Mouse (Mus musculus) retina, adult 2 months (tissue): ENCODE results near the gene Agbl4.
"Not testable (repeated sequence)": the region's sequence is repeated elsewhere in the genome, so short reads cannot be mapped to it uniquely, and the experiment has no call there.

Experiments
- DNase-seq: peaks from one replicate; pipeline ENCODE4 v3.0.0-alpha.2; 2012; ENCODE audit warnings: low read depth, low spot score

Gene Agbl4

DNA sequence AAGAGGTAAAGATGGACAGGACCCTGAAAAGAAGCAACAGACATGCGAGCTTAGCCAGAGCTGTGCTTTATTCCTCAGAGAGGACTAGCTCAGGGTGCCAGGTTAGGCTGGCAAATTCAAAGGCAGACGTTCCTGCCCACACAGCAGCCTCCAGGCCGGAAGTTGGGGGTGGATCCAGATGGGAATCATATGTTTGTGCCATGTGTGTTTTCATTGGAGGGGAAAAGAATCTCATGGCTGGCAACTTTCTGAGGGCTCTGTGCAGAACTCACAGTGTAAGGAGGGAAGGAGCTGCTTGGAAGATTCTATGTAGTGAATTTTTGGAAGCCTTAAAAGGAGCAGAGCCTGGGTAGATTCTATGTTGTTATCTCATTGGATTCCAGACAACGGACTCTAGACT lies 519.1 kb downstream of the Agbl4 start:
- DNase-seq = no peak

DNA sequence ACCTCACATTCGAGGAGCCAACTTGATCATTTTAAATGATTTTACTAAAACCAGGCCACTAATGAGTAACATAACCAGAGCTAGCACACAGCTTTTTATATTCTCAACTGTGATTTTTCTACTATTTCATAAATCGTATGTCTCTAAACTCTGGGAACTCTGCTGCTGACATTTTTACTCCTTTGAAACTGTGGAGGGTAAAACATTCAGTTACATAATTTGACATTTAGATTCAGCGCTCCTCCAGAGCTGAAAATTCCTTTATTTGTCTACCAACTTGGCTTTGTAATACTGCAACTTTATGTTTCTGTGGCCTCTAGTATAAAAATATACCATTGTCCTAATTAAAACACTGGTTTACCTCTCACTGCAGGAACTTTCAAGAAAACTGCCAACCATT lies 523.6 kb downstream of the Agbl4 start:
- DNase-seq = no peak

DNA sequence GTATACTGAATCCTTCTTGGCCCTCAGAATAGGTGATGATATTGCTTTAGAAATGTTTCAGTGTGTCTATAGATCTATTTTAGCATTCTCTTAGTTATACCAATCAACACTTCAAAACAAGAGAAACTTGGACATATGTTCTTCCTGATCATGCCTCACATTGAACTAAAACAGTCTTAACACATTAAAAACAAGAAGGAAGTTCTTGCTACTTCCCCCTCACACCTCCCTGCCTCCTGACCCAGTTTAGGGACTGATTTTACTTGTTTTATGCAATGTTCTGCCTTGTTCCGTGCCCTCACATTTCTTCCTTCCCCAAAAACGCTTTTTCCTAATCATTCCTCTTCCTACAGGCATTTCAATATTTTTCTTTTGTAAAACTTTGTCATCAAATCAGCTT lies 604.2 kb downstream of the Agbl4 start:
- no peak for DNase-seq

DNA sequence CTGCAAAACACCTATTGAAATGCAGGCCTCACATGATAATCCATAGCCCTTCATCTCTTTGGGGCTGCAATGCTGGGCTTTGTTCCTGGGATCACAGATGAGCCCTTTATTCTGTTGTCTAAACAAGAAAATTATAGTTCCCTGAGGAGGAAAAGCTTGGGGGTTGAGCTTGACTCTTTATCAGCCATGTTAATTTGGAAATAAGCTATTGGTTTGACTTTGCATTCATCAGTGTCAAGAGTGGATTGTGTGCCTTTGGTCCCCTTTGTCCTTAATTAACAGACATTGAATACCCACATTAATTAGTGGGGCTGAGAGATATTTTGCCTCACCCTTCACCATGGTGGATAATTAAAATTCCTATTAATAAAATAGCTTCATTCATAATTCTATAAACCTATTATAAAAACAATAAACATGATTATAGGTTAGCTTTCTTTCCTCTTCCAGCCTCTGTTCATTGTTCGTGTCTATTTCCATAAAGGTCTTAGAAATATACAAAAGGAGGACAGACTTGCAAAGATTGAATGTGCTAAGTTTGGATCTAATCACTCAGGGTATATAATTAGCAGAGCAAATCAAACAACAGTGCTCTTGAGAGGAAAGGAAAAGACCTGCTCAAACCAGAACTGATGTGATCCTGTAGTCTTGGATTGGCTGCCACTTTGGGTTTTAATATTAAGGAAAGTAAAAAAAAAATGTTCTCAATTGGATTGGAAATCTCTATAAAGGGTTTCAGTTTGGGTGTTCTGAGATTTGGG lies 607.4 kb downstream of the Agbl4 start:
- no peak for DNase-seq

DNA sequence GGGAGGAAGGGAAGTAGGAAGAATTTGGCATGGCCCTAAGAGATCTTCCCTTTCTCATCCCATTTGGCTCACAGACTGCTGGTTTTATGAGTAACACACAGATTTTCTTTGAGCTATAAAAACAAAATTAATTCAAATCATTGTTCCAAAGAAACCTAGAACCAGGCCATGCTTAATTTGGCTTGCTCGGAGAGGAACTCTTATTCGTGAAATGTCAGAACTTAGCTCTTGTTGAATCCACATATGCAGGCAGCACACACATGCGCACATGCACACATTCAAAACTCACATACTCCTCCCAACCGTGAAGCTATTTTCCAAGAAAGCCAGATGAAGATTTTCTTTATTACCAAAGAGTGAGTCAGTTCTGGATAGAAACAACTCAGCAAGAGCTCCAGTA lies 621.9 kb downstream of the Agbl4 start:
- no peak for DNase-seq

DNA sequence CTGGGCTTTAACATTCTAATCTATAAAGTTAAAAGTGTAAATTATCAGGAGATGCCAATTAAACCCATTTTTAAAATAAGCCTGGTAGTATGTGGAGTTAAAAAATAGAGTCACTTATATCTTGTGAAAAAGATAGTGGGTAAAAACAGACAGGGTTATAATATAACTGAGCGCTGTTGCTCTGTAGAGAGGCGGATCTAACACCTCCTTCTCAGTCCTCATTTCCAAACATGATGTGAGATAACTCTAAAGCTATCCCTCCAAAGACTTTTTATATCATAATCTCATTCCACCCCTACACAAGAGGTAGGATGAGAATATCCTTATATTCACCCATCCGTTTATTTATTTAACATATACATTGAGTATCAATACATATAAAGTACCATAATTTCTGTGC lies 669.9 kb downstream of the Agbl4 start:
- DNase-seq = no peak

DNA sequence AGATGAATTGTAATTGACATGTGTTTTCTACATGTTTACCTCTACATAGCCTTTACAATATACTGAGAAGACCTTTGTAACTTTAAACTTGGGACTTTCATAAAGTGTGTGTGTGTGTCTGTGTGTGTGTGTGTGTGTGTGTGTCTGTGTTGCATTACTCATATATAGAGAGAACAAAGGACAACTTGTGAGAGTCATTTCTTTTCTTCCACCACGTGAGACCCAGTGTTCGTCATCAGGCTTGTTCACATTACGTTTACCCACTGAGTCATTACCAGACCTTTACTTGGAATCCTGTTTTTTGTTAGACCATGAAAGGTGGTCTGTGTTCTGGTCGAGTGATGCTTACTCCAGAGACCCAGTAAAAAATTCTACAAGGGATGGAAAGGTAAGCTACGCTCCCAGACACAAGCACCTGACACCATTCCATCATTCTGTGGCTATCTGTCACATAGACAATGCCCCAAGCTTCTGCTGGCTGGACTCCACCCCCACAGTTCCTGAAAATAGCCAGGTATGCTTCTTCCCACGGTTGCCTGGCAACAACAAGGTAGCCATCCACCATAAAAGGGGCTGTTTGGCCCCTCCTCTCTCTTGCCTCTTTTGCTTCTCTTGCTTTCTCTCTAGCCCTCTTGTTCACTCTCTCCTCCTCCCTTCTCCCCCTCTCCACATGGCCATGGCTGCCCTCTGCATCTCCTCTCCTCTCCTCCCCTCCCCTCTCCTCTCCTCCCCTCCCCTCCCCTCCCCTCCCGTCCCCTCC lies 676.5 kb downstream of the Agbl4 start:
- no peak for DNase-seq

DNA sequence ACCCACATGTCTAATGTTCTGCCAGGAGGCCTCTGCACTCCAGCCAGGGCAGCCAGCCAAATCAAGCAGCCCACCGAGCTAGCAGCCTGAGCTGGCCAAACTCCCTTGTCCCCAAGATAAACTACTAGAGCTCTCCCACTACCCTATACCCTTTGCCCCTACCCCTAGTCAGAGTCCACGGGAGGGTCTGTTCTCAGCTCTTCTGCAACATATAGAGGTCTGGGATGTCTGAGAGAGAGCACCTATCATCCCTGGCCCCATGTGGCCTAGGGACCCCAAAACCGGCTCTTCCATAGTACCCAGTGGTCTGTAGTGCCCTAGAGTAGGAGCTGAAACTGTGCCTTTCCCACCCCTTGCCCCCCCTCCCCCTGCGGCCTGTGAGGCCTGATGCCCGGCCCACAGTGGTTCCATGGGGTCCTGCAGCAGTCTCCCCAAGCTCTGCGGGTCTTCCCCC lies 677.3 kb downstream of the Agbl4 start:
- no peak for DNase-seq

DNA sequence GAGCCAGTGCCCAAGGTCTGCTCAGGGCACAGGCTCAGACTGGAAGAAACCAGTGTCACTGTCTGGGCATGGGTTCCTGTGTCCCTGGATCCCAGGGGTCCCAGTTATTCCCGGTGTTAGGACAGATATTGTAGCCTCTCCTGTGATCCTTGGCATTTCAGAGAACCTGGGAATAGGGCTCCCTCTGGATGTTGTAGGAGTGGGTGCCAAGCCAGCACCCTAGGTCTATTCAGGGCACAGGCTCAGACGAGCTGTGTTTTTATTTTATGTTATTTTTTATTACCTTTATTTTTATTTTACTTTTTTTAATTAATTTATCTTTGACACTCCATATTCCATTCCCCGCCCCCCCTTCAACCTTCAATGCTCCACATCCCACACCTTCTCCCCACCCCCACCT lies 680.3 kb downstream of the Agbl4 start:
- no peak for DNase-seq

DNA sequence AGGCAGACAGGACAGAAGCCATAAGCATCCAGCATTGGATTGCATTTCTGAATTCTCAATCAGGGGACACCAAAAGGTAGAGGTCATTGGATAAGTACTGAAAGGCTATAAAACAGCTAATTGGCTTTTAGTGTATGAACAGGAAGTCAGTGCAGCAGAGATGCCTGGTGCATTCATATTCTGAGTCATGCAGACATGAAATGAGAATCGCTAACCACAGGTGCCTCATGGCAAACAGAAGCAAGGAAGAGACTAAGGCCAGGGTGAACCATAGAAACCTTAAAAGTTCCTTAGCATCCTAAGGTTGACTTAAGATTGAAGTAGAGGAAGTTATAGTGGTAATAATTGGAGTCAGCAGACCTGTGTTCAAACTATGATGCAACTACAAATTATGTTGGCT lies 687.9 kb downstream of the Agbl4 start:
- DNase-seq = no peak

DNA sequence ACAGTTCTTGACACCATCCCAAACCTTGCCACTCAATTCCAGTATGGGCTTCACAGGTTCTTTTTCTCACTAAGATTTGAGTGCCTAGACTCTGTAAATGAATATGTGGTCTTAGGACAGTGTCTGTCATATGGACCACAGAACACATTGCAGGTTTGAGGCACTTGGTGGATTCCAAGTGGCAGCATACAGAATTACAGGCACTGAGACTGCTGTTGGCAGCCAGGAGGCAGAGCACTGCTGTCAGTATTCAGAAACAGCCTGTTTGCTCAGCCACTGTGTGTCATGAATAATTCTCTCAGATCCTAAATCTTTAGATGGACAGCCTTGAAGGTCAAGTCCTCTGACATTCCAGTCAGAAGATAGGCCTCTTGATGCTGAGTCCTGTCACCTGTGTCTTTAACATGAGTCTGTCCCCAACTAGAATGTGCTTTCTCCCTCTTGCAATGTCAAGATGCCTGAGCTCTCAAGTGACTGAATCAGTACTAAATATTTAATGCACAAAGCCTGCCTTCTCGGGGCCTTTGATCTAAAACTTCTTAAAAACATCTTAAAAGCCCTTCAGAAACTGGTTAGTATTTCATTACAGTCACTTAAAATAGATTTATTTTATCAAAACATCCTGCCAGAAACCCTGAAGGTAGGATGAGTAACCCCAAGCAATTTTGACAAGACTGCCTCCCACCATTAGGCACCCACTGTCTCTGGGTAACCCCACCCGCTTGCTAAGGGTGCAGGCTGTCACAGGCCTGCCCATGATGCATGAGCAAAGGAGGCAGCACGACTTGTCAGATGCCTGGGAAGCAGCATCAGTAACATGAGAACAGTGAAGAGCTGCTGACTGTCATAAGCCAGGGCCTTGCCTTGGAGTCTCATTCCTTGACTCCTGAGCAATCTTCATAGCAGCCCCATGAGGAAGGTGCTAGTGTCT lies 739.0 kb downstream of the Agbl4 start:
- DNase-seq = no peak

DNA sequence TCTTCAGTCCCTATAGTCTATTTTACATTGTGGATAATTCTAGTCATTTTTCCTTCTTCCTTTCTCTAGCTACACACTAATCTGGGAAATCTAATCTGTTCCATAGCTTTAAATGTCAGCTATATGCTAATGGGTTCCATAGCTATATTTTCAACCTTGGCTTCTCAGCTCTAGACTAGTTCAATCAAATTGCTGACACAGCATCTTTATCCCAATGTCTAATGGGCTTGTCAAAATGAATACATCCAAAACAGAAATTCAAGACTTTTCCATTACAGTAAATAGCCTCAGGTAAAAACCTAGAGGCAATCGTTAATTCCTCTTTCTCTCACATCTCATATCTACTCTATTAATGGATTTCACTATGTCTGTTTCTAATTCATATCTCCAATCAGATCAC lies 750.3 kb downstream of the Agbl4 start:
- DNase-seq = no peak

DNA sequence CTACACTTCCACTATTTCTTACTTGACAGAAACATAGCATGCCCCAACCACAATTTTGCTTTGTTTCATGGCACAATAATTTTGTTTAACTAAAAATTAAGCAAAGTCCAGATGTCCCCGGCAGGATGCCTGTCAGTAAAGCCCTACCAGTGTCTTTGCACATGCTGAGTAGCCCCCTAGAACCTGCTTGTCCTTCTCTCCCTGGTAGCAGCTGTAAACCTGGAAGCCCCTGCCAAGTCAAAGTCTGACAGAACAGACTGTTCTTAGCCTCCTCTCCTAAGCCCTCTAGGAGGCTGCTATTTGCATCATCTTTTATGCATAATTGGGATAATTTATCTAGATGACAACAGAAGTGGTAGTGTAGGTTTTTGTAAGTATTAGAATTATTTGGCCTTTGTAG lies 758.4 kb downstream of the Agbl4 start:
- DNase-seq = no peak

DNA sequence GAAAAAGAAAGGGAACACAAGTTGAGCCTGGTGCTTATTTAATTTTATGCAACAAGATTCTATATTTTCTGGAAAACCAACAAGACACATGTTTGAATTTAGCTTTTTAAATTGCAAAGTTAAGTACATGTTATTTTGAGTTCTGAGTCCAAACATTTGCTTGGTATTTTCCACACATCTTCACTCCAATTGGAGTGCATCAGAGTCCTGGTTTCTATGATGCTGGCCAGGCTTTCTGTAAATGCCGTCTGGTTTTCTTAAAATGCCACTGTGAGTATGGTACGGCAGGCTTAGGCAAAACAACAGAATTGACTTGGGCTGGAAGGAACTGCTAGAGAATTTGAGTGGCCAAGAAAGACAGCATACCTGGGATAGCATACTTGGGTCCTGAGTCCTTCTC lies 784.0 kb downstream of the Agbl4 start:
- DNase-seq = no peak

DNA sequence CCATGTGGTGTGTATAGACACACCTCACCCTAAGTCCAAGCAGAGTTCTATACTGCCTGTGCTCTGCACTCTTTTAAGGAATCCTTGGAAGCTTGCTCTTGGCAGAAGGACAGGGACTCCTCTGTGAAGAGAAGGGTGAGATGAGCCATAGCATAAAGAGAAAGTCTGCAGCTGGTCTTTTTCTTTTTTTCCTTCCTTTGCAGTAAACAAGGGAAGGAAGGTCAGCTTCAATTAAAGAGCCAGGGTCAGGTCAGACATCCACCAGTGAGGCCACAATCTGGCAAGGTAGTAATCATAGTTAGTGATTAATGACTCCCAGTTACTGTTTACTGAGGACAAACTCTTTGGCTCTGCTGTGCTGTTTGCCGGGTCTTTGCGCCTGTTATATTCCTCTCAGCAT lies 802.6 kb downstream of the Agbl4 start:
- DNase-seq = no peak

DNA sequence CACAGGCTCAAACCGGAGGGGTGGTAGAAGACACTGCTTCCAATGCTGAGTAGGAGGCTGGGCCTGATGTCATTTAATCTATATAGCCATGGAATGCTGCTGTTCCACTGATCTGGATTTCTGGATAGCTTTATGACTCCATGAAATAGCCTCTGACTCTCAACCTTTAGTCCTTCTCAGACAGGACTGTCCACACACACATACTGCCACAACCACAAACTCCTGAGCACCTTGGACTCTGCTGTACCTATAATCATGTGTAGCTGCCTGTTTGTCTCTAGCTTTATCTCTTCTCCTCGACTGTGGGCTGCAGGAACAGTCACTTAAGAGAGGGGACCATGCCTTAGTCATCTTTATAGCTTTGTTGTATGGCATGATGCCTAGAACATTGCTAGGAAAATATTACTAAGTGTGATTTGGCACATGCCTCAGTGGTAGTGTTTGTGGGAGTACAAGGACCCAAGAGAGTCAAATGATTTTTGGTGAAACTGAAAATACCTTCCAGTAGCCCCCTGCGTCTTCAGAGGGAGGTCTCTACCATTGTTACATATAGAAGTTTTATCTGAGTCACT lies 817.8 kb downstream of the Agbl4 start:
- DNase-seq = no peak

DNA sequence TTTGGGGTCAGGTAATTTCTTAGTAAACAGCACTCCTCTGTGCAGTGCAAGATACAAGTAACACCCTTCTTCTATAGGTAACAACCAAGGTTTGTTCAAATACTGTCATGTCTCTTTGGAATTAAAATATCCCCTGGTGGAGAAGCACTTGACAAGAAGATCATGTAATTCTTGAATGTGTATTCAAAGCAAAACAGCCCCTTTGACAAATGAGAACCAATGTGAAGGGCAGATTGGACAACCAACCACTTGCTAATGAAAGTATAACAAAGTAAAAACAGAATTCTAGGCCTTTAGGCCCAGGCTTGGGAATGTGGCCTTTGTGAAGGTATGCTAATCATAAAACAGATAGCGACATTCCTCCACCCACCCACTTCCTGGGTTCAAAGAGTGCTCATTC lies 821.6 kb downstream of the Agbl4 start:
- not testable (repeated sequence) for DNase-seq

DNA sequence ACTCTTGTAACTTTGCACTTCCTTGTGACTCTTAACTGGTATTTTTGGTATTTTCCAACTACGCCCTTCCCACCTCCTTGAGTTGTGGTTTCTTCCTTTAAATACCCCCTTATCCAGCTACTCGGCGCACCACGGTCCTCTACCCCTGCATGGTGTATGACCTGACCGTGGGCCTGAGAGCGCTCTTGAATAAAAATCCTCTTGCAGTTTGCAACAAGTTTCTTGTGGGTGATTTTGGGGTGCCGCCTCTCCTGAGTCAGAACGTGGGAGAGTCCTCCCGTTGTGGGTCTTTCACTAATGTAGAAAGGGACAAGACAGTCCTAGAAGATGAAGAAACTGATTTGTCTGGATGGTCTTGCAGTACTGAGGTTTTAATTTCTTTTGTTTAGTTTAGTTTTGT lies 822.1 kb downstream of the Agbl4 start:
- not testable (repeated sequence) for DNase-seq

DNA sequence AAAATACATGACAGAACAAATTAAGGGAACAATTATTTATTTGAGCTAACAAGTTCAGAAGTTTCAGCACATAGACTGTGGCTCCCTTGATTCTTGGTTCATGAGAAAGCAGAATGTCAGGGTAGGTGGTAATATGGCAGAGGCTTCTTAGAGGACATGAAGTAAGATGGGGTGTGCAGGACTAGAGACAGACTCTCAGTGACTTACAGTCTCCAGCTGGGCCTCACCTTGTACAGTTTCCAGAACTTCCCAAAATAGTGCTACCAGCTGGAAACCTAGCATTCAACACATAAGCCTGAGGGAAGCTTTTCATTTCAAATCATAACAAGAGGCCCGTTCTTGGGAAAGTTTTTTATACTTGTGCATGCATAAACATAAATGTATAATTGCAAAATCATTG lies 836.4 kb downstream of the Agbl4 start:
- DNase-seq = no peak

DNA sequence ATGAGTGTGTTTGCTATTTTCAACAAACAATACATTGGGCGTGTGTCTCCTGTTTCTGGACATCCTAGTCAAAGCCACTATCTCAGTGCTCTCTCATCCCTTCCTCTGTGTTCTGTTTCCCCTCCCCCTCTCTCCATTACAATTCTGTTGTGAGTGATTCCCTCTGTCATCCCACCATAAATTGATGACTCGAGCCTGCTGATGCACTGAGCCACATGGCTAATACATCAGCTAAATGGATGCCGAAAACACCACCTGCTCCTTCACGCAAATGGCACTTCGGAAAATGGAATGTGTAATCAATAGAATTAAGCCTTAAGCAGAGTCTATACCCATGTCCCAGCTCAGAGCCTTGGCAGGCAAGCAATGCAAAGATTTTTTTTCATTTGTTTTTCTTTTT lies 854.5 kb downstream of the Agbl4 start:
- no peak for DNase-seq

DNA sequence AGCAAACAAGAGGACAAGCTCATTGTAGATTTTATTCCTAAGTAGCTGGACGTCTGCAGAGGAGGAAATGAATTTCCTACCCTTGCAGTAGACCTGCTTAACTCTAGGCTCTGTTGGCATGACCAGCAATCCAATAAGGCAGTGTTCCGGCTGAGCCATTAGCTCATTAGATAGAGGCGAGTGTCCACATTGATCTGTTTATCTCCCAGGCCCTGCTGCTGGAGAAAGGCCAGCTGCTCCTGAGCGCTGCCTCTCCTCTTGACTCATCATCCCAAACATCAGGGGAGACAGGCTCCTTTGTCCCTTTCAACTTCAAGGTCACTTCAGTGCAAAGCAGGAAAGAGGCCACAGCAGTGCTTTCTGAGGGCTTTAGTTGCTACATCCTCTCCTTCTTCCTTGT lies 858.0 kb downstream of the Agbl4 start:
- no peak for DNase-seq

DNA sequence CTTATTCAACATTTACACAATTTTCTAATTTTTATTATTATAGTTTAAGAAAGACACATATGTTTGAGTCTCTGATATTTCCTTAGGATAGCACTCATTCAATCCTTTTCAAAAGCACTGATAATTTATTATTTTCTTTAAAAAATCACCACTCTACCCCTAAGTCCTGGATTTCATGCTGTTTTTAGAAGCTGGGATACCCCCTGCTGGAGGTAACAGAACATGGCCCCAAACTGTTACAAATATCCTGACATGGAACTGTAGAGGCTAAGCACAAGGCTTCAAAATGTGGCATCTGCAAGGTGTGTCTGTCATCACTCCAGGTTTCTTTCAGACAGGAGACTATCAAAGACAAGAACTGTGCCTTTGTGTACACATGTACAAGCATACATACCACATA lies 859.5 kb downstream of the Agbl4 start:
- no peak for DNase-seq
